Mouse (Mus musculus) neural tube, embryonic 14.5 days (tissue): ENCODE results near the gene Olfr1310. TPM values are rescaled to one million over a fixed set of nuclear protein-coding genes. Genes with fewer than 3 reads are reported as not detected.
"Not testable (repeated sequence)": the region's sequence is repeated elsewhere in the genome, so short reads cannot be mapped to it uniquely, and the experiment has no call there.

Experiments used
- ATAC-seq: fragments of 200-750 bp; cut with Nextera tagmentation; 2 replicates; pipeline ENCODE4 v1.8.0; 2017; ENCODE audit warnings: low read depth, mild to moderate bottlenecking, moderate TSS enrichment, moderate library complexity
- H3K27ac ChIP-seq: fragments of 300-500 bp; sonication (generic); 2 replicates; pipeline ENCODE4 v1.5.1; 2014; ENCODE audit warnings: low read depth, mild to moderate bottlenecking, control low read depth, low read length, moderate library complexity, mixed read lengths
- H3K27me3 ChIP-seq: fragments of 300-500 bp; sonication (generic); 2 replicates; pipeline ENCODE4 v1.6.1; 2014; ENCODE audit warnings: low read length; ENCODE audit not compliant: control insufficient read depth, insufficient read depth
- H3K36me3 ChIP-seq: fragments of 300-500 bp; sonication (generic); 2 replicates; pipeline ENCODE4 v1.6.1; 2014; ENCODE audit warnings: low read length, mixed read lengths; ENCODE audit not compliant: control insufficient read depth, insufficient read depth
- H3K4me1 ChIP-seq: fragments of 300-500 bp; sonication (generic); 2 replicates; pipeline ENCODE4 v1.6.1; 2014; ENCODE audit warnings: low read length; ENCODE audit not compliant: control insufficient read depth, insufficient read depth
- H3K4me2 ChIP-seq: fragments of 300-500 bp; sonication (generic); 2 replicates; pipeline ENCODE4 v1.6.1; 2014; ENCODE audit warnings: mild to moderate bottlenecking, low read depth, low read length, control low read depth
- H3K4me3 ChIP-seq: fragments of 300-500 bp; sonication (generic); 2 replicates; pipeline ENCODE4 v1.5.1; 2014; ENCODE audit warnings: low read depth, low read length, control low read depth, mixed read lengths
- H3K9ac ChIP-seq: fragments of 300-500 bp; sonication (generic); replicated peaks from 2 replicates; pipeline ENCODE4 v1.6.1; 2014; ENCODE audit warnings: low read depth, mild to moderate bottlenecking, control low read depth, low read length, mixed read lengths
- H3K9me3 ChIP-seq: fragments of 300-500 bp; sonication (generic); 2 replicates; pipeline ENCODE4 v1.6.1; 2016; ENCODE audit warnings: low read length; ENCODE audit not compliant: control insufficient read depth
- WGBS: fragments of 180-500 bp; shearing (Covaris S2); extraction: QIAGEN DNeasy Blood & Tissue Kit; methylation state at CpG from one replicate; pipeline ENCODE4 v1.1.7; 2014; 5-methylcytosine and 5-hydroxymethylcytosine counted together
- polyA plus RNA-seq: library from polyadenylated mRNA; unstranded; fragments of >200 nt; fragmentation: Nextera tagmentation; extraction: Ambion mirVana; gene quantifications from 2 replicates; pipeline ENCODE4 v1.2.1, GENCODE M21; 2014

Gene Olfr1310
- not detected in 2 replicates for polyA plus RNA-seq

DNA sequence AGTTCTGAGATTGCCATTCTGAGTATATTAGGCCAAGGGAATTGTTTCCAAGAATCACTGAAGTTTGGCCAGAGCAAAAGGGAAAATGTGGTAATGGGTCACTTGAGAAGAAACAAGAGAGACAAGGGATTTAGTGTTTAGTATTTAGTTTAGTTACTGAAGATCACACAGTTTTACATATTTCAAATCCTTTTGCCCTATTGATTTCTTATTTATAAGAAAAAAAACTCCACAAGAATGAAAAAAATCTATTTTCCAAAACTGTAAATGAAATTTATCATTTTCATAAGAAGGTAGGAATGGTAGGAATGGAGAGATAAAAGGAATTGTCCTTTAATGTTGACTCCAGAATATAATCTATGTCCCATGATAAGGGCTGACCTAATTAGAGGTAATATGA, at the start of gene Olfr1310:
Gene Olfr1310, minus strand, starts transcription at position 101 of the 400 bp plus-strand sequence.
- Histone ChIP-seq H3K9ac (no peak within 1 kb of the TSS), H3K27me3 (no peaks in the 10 kb centered on the region), H3K27ac (no peak within 1 kb of the TSS), H3K4me1 (no peaks in the 10 kb centered on the region), H3K36me3 (no peaks in the 10 kb centered on the region), H3K4me3 (no peak within 1 kb of the TSS), H3K4me2 (no peak within 1 kb of the TSS), H3K9me3 (no peaks in the 10 kb centered on the region)
- ATAC-seq = no peak

DNA sequence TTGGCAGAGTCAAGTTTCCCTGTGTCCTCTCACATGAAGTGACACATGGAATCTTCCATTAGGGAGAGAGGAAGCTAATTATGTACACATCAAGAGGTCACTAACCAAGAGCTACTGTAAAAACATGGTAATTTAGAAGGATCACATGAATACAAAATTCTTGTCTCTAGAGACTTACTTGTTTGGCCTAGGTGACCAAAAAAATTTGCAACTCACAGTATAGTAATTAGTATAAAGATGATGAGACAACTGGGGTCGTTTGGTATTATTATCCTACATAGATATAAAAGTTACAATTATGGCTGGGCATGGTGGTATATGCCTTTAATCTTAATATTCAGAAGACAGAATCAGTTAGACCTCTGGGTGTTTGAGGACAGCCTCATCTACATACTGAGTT, 37.6 kb upstream of the Olfr1310 start, which contains the start of gene Olfr1312:
Gene Olfr1312, minus strand, starts transcription at position 101 of the 400 bp plus-strand sequence.
- Histone ChIP-seq H3K4me3 (no peak within 1 kb of the TSS), H3K9ac (no peak within 1 kb of the TSS), H3K4me1 (no peaks in the 10 kb centered on the region), H3K36me3 (no peaks in the 10 kb centered on the region), H3K9me3 (no peaks in the 10 kb centered on the region), H3K27ac (no peak within 1 kb of the TSS), H3K4me2 (no peak within 1 kb of the TSS), H3K27me3 (no peaks in the 10 kb centered on the region)
- ATAC-seq = no peak
- 41% methylated on average over 1 of the region's 1 CpGs for WGBS

DNA sequence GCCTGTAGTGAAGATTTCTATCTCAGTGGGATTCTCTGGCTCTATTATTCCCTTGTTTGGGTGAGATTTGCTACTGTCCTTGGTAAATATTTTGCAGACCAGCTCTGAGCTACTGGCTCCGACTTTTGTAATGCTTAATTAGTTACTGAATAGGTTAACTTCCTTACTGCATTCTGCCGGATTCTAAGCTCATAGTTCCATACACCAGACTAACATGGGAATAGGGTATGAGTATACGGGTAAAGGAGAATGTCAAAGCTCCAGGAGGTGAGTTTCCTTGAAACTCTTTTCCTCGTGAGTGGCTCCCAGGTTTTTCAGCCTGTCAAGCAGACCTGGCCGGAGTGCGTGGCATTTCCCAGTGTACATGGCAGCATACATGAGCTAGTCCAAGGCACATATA, 14.5 kb upstream of the Olfr1310 start:
- not testable (repeated sequence) for H3K9ac ChIP-seq, H3K27ac ChIP-seq, H3K9me3 ChIP-seq, H3K4me3 ChIP-seq, H3K4me2 ChIP-seq, ATAC-seq, H3K36me3 ChIP-seq, H3K27me3 ChIP-seq, H3K4me1 ChIP-seq
- 59% methylated on average over 6 of the region's 6 CpGs for WGBS

DNA sequence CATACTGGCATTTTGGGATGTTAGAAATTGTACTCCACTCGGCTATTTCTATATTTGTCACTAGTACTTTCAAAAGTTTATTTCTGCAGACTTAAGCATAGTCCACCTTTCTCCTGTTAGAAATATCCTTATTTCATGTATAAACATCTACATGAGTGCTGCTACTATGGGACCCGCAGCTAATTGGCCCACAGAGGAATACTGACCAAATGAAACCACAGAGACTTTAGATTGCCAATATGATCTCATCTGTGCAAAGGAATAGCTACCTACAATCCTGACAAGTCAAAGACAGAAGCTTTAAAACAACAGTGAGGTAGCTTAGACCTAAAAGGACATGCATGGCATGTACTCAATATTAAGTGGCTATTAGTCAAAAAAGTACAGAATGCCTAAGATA, 11.8 kb upstream of the Olfr1310 start, which contains the start of gene Olfr1311:
Gene Olfr1311, minus strand, starts transcription at position 101 of the 400 bp plus-strand sequence.
- Histone ChIP-seq H3K9me3 (no peaks in the 10 kb centered on the region), H3K36me3 (no peaks in the 10 kb centered on the region), H3K27ac (no peak within 1 kb of the TSS), H3K9ac (no peak within 1 kb of the TSS), H3K4me3 (no peak within 1 kb of the TSS), H3K4me2 (no peak within 1 kb of the TSS), H3K27me3 (no peaks in the 10 kb centered on the region), H3K4me1 (no peaks in the 10 kb centered on the region)
- WGBS = 94% methylated on average over 2 of the region's 2 CpGs
- ATAC-seq = no peak

DNA sequence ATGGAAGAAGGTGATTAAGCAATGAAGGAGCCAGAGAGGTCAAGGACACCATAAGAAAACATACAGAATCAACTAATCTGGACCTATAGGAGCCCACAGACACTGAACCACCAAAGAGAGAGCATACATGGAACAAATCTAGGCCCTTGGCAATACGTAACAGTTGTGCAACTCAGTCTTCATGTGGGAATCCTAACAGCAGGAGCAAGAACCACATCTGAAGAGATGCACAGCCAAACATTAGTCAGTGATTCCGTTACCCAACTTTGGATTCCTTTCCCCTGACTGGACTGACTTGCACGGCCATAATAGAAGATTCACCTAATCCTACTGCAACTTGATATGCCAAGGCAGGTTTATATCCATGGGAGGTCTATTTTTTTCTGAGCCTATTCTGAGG, 2.4 kb upstream of the Olfr1310 start:
- no peak overlapping the region for H3K9ac ChIP-seq
- no peak overlapping the region for H3K4me2 ChIP-seq
- no peak for ATAC-seq
- no peaks in the 10 kb centered on the region for H3K9me3 ChIP-seq
- H3K27ac ChIP-seq = no peak overlapping the region
- H3K36me3 ChIP-seq = no peaks in the 10 kb centered on the region
- no peaks in the 10 kb centered on the region for H3K4me1 ChIP-seq
- no peak overlapping the region for H3K4me3 ChIP-seq
- 87% methylated on average over 3 of the region's 3 CpGs for WGBS
- H3K27me3 ChIP-seq = no peaks in the 10 kb centered on the region

DNA sequence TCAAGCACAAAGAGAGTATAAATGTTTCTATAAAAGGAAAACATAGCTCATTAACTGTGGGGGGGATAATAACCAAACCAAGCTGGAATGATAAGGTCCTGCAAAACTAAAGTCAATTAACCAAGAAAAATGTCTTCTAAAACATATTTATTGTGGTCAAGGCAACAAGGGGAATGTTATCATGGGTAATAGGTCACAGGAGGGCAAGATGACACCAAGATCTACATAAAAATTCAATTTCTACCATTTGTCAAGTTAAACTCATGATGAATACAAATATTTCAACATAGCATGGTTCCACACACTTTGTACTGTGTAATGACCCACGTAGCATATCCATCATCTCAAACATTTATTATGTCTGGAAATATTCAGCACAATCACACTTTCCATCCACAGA, 22.3 kb downstream of the Olfr1310 start, which contains the start of gene Olfr1309:
Gene Olfr1309, minus strand, starts transcription at position 101 of the 400 bp plus-strand sequence.
- no peaks in the 10 kb centered on the region for H3K4me1 ChIP-seq
- H3K4me3 ChIP-seq = no peak within 1 kb of the TSS
- 79% methylated on average over 1 of the region's 1 CpGs for WGBS
- no peak within 1 kb of the TSS for H3K27ac ChIP-seq
- ATAC-seq = no peak
- H3K9me3 ChIP-seq = no peaks in the 10 kb centered on the region
- H3K4me2 ChIP-seq = no peak within 1 kb of the TSS
- no peaks in the 10 kb centered on the region for H3K27me3 ChIP-seq
- no peaks in the 10 kb centered on the region for H3K36me3 ChIP-seq
- H3K9ac ChIP-seq = no peak within 1 kb of the TSS

DNA sequence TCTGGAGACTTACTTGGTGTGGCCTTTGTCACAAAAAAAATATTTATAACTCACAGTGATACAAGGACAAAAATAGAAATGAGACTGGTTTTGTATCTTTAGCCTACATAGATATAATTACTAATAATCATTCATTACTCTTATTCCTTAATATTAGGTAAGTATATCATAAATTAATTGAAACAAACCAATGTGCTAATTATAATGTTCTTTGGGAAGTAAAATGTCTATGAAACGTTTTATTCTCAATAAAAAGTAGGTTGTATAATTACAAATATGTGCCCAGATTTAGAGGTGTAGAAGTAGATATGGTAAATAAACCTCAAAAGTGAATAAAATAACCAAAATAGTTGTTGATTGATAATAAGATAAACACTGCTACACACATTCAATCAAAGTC, 47.7 kb downstream of the Olfr1310 start, which contains the start of gene Olfr1308:
Gene Olfr1308, minus strand, starts transcription at position 101 of the 400 bp plus-strand sequence.
- H3K9ac ChIP-seq = no peak within 1 kb of the TSS
- no peak for ATAC-seq
- WGBS = 63% methylated on average over 1 of the region's 1 CpGs

More for the DNA sequence above, 47.7 kb downstream of the Olfr1310 start, which contains the start of gene Olfr1308:
- Histone ChIP-seq H3K4me1 (no peaks in the 10 kb centered on the region), H3K36me3 (no peaks in the 10 kb centered on the region), H3K4me3 (no peak within 1 kb of the TSS), H3K9me3 (no peaks in the 10 kb centered on the region), H3K27ac (no peak within 1 kb of the TSS), H3K4me2 (no peak within 1 kb of the TSS), H3K27me3 (no peaks in the 10 kb centered on the region)

Other genes starting within 250 kb of the Olfr1310 start
- not detected in 2 replicates for gene Olfr1302, start 235.3 kb downstream of the Olfr1310 start, polyA plus RNA-seq
- gene Olfr1303, start 192.4 kb downstream of the Olfr1310 start, polyA plus RNA-seq = not detected in 2 replicates
- gene Olfr1305, start 135.6 kb downstream of the Olfr1310 start, polyA plus RNA-seq = not detected in 2 replicates
- gene Olfr1306, start 96.4 kb downstream of the Olfr1310 start, polyA plus RNA-seq = not detected in 2 replicates
- gene Olfr1307, start 63.3 kb downstream of the Olfr1310 start, polyA plus RNA-seq = 0.03 TPM in 1 of 2 replicates, not detected in the other
- gene Olfr1308, start 47.8 kb downstream of the Olfr1310 start, polyA plus RNA-seq = not detected in 2 replicates
- gene Olfr1309, start 22.4 kb downstream of the Olfr1310 start, polyA plus RNA-seq = not detected in 2 replicates
- not detected in 2 replicates for gene Olfr1311, start 11.7 kb upstream of the Olfr1310 start, polyA plus RNA-seq
- gene Olfr1312, start 37.5 kb upstream of the Olfr1310 start, polyA plus RNA-seq = not detected in 2 replicates
- gene Olfr1313, start 65.1 kb upstream of the Olfr1310 start, polyA plus RNA-seq = not detected in 2 replicates
- gene Olfr1314, start 84.1 kb upstream of the Olfr1310 start, polyA plus RNA-seq = not detected in 2 replicates
- not detected in 2 replicates for gene Olfr1315-ps1, start 102.7 kb upstream of the Olfr1310 start, polyA plus RNA-seq
- not detected in 2 replicates for gene Olfr1316, start 122.3 kb upstream of the Olfr1310 start, polyA plus RNA-seq
- not detected in 2 replicates for gene Olfr1317, start 127.6 kb upstream of the Olfr1310 start, polyA plus RNA-seq
- 0.08 TPM in 1 of 2 replicates, not detected in the other for gene Olfr1318, start 141.5 kb upstream of the Olfr1310 start, polyA plus RNA-seq
- 22.4 and 26.1 TPM in 2 replicates for gene Lpcat4, start 226.8 kb upstream of the Olfr1310 start, polyA plus RNA-seq
- gene Nutm1, start 246.6 kb upstream of the Olfr1310 start, polyA plus RNA-seq = 0.09 TPM in 1 of 2 replicates, not detected in the other
- 156 and 185 TPM in 2 replicates for gene Nop10, start 249.2 kb upstream of the Olfr1310 start, polyA plus RNA-seq